Mouse (Mus musculus) megakaryocyte, adult 5-6 weeks (primary cell): ENCODE measurements around the gene Mecom. TPM values are rescaled to one million over a fixed set of nuclear protein-coding genes. Genes with fewer than 3 reads are reported as not detected.
"Not testable (repeated sequence)": the region's sequence is repeated elsewhere in the genome, so short reads cannot be mapped to it uniquely, and the experiment has no call there.

Experiments
- ATAC-seq: 2 replicates; pipeline ENCODE4 v1.8.0; 2016; ENCODE audit warnings: mild to moderate bottlenecking, inconsistent platforms; ENCODE audit not compliant: poor library complexity, severe bottlenecking
- total RNA-seq, 2 experiments: library from RNA; stranded (forward) in 1 of 2; stranded (reverse) in 1 of 2; fragments of 153-499, 151-499 nt in 1 of 2; fragments of 221-1000, 200-1000 nt in 1 of 2; gene quantifications; 2 replicates each; pipeline versions ENCODE4 v1.2.3 to v1.2.4; 2015 to 2017

The Mecom gene
- total RNA-seq, 2 experiments from 2014 or later = 0.07 TPM; not detected in 1

DNA sequence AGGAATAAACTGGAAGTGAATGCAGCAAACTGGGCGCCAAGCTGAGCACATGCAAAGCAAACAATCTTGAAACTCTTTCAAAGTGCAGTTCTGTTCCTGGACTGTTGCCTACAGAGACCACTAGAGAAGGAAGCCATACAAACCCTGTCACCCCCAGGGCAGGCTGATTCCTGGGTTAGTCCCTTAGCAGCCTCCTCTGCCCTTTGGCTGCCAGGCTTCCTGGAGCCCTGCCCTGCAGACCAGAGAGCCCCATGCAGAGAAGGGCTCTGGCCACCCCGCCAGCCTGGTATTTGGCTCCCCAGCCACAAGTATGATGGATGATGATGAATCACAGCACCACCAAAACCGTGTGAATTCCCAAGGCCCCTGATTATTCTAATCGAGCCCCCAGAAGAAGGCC, 286.9 kb downstream of the Mecom start:
- no peak for ATAC-seq

DNA sequence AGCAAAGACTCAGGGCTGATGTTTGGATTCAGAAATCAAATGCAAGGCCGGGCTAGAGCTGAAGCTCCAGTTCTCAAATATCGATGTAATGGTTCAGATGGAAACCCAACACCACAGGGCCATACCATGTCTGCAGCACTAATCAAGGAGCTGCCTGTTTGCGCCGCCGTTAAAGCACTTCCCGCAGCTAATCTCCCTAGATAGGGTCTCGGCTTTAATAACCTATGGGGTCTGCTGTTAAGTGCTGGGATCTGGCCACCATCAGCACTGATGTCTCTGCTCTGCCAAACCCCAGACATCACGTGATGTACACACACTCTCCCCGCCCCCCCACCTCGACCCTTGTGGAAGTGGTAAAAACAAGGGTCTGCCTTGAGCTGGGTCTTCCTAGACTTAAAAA, 289.4 kb downstream of the Mecom start:
- no peak for ATAC-seq

DNA sequence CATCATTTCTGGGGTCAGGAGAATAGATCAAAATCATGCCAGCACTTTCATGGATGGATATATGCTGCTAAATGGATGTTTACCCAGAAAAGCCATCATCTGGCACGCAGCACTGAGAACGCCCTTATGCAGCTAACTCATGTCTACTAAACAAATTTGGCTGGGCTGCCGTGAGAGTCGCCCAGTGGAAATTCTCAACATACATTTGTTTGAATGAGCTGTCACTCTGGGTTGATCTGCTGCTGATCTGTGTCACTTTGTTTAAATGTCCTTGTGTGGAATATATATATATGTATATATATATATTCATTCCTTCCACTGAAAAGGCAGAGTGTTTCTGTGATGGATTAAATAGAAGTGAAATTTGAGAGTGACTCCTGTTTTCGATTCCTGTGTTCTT, 290.0 kb downstream of the Mecom start:
- ATAC-seq = no peak

DNA sequence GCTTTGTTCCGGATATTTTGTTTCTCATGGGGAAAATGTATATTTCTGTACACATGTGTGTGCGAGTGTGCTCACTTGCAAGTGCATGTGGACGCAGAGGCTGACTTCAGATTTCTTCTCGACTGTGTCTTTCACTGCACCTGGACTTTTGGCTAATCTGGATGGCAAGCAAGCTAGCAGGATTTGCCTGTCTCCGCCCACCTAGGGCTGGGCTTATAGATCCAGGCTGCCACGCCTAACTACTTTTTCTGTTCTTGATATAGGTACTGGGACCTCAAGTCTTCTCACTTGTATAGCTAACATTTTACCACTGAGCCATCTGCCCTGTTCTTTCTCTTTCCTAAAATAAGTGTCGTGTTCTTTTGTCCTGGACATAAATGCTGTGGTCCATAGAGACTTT, 290.9 kb downstream of the Mecom start:
- no peak for ATAC-seq

DNA sequence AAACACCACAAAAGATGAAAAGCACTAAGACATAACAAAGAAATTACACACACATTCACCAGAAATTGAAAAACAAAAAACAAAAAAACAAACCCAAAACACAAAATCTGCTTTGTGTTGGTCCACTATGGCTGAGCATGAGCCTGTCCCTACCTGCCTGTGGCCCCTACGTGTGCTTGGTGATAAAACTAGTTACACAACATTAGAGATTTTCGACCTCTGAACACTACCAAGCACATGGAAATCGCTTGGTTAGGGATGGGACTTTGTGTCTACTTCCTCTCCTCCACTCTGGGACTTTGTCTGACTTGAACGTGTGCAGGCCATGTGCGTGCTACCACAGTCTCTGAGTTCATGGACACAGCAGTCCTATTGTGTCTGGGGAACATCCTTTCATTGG, 292.0 kb downstream of the Mecom start:
- ATAC-seq = no peak

DNA sequence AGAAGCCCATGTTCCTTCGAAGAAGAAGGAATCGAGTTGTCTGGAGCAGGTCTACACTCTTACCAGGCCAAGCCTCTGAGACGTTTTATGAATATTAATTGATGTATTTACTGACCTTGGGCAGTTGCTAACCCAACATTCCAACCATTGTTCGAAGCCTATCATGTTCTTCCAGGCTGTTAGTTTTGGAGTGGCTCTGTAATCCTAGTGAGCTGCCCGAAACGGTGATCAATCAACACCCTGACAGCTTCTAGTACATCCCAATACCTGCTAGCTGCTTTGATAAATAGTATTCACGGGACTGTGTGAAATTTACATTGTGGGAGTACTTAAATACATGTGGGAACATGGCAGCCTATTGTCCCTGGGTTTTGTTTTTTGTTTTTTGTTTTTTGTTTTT, 293.4 kb downstream of the Mecom start:
- ATAC-seq = no peak

DNA sequence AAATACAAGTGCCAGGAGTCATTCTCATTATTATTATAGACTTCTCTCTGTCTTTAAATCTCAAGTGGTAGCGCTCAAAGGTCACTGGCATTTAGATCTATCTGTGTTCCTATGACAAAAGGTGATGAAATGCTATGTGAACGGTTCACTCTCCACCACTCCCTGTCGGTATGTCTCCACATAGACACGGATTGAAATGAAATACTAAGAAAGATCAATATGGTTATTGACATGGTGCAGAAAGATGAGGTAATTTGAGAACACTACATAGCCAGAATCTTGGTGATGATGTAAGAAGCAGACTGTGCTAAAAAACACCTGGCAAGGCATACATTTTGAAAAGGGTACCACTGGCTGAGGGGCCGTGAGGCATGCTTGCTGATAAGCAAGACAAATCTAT, 294.1 kb downstream of the Mecom start:
- ATAC-seq = no peak

DNA sequence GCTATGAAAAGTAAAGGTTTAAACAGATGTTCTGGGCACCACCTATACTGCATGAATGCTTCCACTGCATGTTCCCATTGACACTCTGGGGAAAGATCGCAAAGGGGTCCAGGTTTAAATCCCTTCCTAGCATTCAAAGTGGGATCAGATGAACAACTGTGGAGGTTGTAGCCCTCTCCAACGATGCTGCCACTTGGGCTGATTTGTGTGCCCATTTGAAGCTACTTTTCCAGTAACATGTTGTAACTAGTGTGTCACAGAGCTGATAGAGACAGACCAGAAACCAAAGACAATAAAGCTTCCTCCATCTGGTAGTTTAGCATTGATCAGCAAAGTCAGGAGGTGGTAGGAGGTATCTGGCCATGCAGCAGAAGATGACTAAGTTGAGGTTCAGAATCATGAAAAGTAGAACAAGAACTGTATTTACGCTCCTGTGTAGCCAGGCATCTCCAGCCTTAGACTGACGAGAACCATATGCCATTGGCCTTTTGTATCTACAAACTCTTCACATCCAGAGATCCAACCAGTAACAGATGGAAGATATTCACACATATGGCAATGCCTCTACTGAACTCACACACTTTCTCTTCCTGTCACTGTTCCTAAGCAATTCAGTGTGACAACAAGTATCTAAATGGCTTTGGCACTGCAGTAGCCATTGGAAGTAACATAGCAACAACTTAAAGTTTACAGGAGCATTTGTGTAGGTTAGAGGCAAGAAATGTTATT, 299.0 kb downstream of the Mecom start:
- ATAC-seq = no peak

DNA sequence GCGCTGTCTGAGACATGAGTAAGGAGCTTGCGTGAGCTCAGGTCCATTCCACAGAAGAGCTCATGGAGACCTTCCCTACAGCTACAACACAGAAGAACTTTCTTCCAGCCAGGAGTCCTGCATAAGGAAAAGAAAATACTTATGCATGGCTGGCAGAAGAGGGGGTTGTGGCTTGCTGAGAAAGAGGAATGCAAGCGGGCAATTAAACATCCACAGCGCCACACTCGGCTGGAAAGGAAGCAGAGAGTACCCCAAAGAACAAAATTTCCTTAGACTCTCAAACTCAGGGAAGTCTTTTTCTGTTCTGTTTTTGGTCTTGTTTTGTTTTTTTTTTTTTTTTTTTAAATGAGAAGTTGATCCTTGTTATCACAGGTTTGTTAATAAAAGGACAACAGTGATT, 300.6 kb downstream of the Mecom start:
- ATAC-seq = no peak

DNA sequence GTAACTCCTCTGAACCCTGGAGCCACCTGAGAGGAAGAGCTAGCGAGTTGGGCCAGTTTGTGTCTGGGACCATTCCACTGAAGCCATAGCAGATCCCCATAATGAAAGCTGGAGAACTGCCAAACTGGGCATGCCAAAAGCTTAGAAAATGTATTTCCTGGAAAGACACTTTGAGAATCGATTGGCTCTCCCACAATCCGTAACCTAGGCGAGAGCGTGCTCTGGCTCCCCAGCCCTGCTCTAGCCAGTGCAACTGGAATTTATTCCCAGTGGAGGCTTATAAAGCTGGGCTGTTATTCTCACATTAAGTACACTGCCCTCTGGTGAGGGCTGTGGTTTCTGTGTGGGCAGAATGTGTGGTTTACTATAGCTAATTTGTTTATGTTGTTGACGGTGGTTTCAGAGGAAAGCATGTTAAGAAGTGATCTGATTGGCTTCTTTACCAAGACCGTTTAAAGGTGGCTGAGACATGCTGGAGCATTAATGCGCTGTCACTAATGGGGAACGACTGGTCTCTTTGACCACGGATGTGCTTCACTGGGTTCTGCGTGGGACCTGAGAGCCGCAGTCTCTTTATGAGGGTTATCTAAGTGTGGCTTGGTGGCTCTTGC, 301.3 kb downstream of the Mecom start:
- no peak for ATAC-seq

DNA sequence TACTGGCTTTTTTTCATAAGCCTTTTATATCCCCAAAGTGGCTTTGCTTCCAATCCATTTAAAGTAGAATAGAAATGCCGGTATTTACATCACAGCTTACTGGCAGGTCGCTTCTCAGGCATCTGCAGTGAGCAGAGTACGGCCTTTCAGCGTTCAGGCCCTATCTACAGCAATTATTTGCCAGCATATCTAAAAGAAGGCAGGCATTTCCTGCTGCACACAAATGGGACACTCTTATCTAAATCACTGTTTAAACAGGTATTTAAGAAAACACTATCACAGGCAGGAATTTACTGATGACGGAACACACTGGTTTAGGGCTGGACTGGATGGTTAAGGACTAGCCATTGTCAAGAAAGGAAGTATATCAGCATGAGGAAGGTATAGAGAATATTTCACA, 301.9 kb downstream of the Mecom start:
- no peak for ATAC-seq

DNA sequence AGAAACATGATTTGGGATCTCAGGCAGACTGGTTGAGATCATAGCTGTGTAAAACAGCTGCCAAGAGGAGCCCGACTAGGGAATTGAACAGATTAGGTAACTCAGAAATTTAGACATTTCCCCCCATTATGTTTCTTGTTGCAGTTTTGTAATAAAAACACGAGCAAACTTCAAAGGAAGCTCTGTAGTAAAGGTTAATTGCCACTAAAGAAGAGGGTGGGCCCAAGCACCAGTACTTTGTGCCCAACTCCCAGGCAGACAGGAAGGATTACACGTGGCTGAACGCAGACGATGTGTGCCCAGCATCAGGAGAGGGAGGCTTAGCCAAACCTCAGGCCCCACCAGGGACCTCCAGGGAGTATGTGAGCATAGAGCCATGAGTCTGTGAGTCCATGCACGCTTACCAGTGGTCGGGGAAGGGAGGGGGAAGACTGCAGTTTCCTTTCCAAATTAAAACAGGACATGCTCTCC, 303.4 kb downstream of the Mecom start:
- ATAC-seq = no peak

DNA sequence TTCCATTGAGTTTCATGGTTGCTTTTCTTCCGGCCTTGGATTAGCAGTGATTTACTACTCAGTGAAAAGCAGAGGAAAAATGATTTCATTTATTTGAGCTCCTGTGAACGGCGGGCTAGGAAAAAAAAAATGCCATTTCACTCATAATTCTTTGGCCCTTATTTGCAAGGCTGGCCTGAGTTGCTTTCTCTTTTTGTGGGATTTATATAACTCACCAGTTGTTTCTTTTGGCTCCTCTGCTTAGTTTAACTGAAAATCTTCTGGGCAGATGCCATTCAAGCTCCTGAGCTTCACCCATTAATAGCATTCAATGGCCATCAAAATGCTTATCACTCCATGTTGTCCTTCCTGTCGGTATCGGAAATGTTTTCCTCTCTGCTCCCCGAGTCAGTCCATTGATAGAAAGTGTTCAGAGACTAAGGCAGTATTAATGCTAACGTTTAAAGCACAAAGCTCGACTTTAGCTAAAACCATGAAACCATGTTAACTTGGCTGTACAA, 304.0 kb downstream of the Mecom start:
- no peak for ATAC-seq

DNA sequence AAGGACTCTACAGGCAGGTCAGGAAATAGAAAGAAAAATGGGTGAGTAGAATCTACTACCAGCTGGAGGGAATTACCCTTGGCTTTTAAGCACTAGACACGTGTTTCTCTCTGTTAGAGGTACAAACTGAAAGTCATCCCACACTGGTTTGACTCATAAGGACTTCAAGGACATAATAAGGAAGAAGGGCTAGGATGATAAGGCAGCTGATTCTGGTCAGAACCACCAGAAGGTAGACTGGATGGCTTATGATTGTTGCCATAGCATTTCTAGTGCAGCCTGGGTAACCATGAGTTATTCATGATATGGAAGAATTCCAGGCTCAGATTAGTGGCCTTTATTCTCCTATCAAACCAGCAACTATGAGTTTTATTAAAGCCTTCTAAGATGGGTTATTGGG, 308.4 kb downstream of the Mecom start:
- ATAC-seq = no peak

DNA sequence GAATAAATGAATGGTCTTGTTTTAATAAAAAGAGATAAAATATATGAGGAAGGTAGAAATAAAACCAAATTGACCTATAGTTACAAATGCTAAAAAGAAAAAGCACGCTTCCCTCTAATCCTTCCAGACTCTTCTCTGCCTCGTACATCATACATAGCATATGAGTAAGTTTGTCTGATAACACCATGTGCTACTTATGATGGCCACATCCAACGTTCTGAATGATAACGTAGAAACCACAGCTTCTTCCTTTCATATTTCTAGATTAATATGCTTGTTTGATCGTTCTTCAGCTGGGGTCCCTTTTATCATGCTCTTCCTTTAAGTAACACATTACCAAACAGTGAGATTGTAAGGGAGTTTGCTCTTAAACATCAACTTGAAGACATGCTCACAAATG, 310.3 kb downstream of the Mecom start:
- ATAC-seq = no peak

DNA sequence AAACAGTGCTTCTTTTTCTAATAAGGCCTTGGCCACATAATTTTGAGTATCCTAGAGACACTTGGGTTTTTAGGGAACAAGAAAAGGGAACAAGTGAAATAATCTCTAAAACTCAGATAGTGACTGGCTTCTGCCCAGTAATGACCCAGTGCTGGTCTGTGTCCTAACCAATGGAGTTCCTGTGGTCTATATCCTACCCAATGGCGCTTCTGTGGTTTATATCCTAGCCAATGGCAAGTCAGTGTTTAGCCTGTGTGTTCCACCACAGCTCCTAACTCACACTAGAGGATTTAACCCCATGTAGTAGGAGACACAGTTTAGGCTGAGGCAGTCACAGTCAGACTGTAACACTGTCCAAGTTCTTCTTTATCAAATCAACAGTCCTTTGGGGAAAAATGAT, 313.8 kb downstream of the Mecom start:
- ATAC-seq = no peak

DNA sequence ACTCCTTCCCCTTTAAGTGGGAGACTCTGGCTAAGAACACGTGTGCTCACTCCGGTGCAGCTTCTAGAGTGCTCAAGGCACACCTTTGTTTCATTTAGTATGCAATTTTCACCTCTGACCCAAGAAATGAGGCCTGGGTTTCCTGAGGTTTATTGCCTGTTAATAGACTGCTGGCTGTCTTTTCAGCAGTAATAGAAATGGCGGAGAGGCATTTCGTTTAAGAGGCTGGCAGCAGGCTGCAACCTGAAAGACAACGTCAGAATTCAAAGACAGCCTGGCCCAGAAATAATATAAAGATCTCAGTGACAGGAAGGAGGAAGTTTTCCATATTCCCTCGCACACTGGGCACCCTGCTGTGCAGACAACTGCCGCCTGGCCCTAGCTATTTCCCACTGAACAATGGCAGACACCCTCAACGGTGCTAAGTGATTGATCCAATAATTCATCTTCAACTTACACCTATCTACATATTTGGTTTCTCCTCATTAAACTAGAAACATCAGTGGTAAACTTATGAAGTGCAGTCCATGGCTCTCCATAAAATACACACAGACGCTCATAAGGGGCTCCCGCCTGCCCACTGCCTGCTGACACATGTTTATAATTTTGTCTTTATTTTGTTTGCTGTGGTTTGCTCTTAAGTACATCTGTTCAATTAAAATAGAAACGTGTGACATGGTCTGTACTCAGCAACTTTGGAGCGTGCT, 319.7 kb downstream of the Mecom start:
- ATAC-seq = no peak

DNA sequence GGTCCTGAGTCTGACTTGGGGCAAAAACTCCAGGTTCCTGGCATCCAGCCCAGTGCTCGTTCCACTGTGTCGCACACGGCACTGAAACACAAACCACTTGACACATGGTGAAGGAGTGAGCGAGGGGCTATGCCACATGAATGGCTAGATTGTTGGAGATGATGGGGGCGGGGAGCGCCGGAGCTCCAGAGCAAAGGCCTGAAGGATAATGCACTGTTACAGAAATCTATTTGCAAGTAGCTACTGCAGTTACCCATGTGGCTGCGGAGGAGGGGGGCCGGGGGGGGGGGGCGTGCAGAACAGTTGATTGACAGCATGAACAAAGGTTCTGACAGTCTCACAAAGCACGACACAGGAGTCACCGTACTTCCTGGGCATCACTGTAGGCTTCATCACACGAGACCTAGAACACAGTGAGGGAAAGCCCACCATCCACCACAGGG, 320.9 kb downstream of the Mecom start:
- no peak for ATAC-seq

DNA sequence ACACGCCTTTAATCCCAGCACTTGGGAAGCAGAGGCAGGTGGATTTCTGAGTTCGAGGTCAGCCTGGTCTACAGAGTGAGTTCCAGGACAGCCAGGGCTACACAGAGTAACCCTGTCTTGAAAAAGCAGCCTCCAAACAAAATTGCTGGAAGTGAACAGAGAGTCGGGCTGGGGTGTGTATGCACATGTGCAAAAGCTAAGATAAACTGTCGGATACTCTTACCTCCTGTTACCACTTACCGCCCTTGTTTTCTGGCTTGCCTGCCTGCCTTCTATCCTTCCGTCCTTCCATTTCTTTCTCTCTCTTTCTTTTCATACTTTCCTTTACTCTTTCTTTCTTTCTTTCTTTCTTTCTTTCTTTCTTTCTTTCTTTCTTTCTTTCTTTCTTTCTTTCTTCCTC, 322.6 kb downstream of the Mecom start:
- not testable (repeated sequence) for ATAC-seq

DNA sequence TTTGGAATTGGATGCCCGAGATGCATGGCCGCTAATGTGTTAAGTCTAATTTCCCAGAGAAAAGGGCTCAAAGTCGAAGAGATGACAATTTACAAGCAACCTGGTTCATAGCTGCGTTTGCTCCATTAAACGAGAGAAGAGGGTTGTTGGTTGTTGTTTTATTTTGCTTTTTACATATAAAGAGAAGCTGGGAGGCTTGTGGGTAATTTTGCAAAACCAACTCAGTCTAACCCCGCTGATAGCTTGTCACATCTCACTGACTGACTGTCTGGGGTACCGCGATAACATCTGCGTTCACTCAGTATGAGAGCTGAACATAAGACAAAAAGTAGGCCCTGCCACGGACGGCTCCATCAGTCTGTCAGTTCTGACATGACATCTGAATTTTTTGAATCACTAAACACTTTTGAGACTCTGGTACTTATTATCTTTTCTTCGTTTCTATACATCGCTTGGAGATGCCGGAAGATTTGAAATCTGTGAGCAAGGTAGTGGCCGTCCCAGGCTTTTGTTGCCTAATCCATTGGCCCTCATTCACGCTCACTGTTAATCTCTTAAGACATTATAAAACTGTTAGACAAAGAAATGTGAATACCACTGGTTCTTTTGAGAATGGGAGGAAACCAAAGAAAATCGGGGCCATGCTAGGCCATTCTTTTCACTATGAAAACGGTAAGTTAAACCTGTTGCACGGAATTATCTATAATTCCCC, 327.0 kb downstream of the Mecom start:
- no peak for ATAC-seq

DNA sequence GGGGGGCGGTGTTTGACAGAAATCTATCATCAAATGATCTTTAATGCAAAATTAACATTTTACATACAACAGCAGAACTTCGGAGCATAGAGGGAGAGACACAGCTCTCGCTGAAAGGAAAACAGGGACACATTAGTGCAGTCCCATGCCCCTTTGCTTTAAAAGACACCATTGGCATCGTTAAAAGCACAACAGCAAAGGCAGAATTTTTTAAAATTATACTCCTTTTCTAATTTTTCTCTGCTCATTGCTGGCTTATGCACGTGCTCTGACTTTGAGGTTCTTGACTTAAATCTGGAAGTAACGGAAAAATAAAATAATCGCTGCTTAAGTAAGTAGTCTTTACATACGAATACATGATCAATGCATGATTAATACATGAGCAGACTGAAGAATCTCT, 327.9 kb downstream of the Mecom start:
- ATAC-seq = no peak
